Mouse (Mus musculus): Measurements from ENCODE around the gene Dll3. TPM values are rescaled to one million over a fixed set of nuclear protein-coding genes. Genes with fewer than 3 reads are reported as not detected.

Gene Dll3
- 0.44 and 2.4 TPM in 2 replicates for polyA plus RNA-seq (2012; rRNA removed)

DNA sequence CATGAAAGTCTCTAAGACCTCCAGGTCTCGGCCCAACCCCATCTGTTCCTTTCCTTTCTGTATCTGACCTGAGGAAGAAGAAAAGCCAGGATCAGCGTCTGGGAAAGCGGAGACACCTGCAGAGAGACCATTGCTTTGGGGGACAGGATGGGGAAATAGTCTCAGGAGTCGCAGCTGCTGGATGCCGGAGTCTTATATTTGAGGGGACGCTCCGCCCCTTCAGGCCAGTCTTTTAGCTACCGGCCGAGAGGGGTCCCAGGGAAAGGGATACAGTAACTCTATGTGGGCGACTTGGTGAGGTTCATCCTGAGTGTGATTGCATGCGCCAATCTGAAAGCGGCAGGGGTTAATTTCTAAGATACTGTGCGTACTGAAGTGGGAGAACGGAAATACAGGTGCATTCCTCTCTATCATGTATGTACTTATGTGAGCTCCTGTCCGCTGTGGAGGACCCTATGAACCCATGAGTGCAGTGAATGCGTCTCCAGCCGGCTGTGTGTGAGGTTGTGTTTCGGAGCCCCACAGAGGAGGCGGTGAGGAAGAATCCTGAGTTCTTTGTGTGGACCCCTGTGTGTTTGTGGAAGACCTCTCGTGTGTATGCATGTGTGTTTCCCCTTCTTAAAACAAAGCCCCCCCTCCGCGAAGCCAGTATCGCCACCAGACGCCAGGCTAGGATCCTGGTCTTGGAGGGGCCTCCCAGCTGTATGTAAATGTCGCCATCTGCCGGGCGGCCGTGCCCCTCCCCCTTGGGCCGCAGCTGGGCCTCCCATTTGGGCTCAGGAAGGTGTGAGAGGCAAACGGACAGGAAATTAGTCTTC lies at the start of gene Dll3:
Gene Dll3, minus strand, starts transcription at position 623 of the 818 bp plus-strand sequence.
- TF ChIP-seq CTCF (IDR thresholded peaks at IDR 0.05; ENCODE audit: extremely low read depth, insufficient read length, insufficient replicate concordance, low read depth, low read length) (peak; percentile 54), POLR2A (IDR thresholded peaks at IDR 0.05; ENCODE audit: low read depth, low read length) (no peak)
- WGBS: 4% methylated on average over 30 of the region's 30 CpGs
- peaks cover 17% of the 10 kb centered on the region for H3K36me3 ChIP-seq (ENCODE audit: control insufficient read depth, insufficient read depth, low read length)
- H3K27ac ChIP-seq (ENCODE audit: insufficient read depth, low read depth, low read length): no peak within 1 kb of the TSS
- H3K4me3 ChIP-seq (ENCODE audit: low read depth, low read length): peak within 1 kb of the TSS; percentile 34
- H3K4me1 ChIP-seq (ENCODE audit: control insufficient read depth, insufficient read depth, insufficient read length, low read length): no peaks in the 10 kb centered on the region
- peaks cover 31% of the 10 kb centered on the region for H3K27me3 ChIP-seq (ENCODE audit: control insufficient read depth, insufficient read depth, low read length)

DNA sequence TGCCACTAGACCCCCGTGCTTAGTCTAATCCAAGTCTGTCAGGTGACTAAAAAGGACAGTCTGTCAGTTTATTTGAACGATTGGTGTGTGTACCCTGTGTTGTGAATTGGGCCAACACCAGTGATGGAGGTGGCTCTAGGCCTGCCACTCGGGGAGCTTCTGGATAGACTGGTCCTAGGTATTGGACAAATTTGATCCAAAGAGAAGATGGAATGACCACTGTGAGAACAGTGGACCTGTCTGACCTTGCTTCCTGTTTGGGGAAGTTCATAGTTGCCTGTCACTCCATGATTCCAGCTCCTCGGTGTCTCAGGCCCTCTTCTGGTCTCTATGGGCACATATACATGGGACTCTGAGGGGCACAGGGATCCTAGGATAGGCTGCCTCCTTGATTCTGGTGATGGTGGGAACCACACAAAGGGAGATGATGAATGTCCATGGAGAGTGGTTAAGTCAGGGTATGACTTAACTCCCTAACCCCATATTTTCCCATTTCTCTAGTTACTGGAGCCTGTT lies 49.7 kb upstream of the Dll3 start:
- TF ChIP-seq POLR2A (IDR thresholded peaks at IDR 0.05; ENCODE audit: low read depth, low read length): no peak
- no peak for TF ChIP-seq CTCF (IDR thresholded peaks at IDR 0.05; ENCODE audit: extremely low read depth, insufficient read length, insufficient replicate concordance, low read depth, low read length)
- WGBS: 11% methylated on average over 4 of the region's 4 CpGs
- Histone ChIP-seq H3K27ac (ENCODE audit: insufficient read depth, low read depth, low read length) (no peak overlapping the region), H3K4me1 (ENCODE audit: control insufficient read depth, insufficient read depth, insufficient read length, low read length) (peaks cover 7% of the 10 kb centered on the region; the same call in 1 of the 2 replicates), H3K36me3 (ENCODE audit: control insufficient read depth, insufficient read depth, low read length) (peaks cover 17% of the 10 kb centered on the region), H3K4me3 (ENCODE audit: low read depth, low read length) (peak overlapping the region; percentile 8; the same call in 1 of the 2 replicates), H3K27me3 (ENCODE audit: control insufficient read depth, insufficient read depth, low read length) (no peaks in the 10 kb centered on the region)

DNA sequence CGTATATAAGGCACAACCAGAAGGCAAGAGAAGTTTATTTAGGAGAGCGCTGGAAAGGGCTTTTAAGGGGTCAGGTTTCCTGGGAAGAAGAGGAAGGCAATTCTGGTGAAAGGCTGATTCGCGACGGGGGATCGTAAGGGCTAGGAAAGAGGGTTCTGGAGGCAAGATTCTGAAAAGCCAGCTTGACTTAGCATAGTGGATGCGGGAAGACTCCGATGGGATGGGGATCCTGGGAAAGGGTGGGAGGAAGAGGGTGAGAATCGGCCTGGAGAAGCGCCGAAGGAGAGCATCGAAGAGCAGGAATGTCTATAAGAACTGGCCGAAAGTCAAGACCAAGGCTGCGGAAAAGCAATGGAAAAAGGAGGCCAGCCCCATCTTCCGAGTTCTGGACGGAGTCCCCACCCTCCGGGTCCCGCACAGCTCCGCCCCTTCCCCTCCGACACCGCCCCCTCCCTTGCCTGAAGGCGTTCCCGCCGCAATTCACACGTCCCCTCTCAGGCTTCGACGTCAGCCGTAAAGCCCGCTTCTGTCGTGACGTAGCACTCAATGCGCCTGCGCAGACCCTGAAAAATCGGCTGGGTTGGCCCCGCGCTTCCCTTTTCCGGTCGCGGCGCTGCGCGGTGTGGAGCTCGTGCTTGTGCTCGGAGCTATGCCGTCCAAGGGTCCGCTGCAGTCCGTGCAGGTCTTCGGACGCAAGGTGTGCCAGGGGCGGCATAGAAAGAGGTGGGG lies 48.3 kb upstream of the Dll3 start, which contains the start of gene Rps16:
Gene Rps16, plus strand, starts transcription at position 498 of the 729 bp plus-strand sequence.
- WGBS: 1% methylated on average over 50 of the region's 50 CpGs

DNA sequence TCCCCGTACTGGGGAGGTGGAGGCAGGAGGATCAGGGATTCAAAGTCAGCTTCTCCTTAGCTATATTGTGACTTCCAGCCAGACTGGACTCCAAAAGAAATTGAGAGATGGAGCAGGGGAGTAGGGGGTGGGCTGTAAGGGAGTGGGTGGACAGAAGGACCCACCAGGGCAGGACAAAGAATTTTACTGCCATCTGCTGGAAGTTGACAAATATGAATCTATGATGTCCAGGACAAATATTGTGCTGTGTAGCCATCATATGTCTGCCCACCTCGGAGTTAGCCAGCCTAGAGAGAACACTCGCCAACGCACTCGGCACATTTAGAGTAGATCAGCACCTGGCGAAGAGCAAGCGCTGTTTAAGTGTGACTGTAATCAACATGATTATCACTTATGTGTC lies 46.6 kb upstream of the Dll3 start:
- H3K4me1 ChIP-seq (ENCODE audit: control insufficient read depth, insufficient read depth, insufficient read length, low read length): peaks cover 3% of the 10 kb centered on the region; the same call in 1 of the 2 replicates

More for the DNA sequence above, 48.3 kb upstream of the Dll3 start, which contains the start of gene Rps16:
- H3K4me3 ChIP-seq (ENCODE audit: low read depth, low read length): peak within 1 kb of the TSS; percentile 96
- peaks cover 7% of the 10 kb centered on the region; the same call in 1 of the 2 replicates for H3K4me1 ChIP-seq (ENCODE audit: control insufficient read depth, insufficient read depth, insufficient read length, low read length)
- H3K27me3 ChIP-seq (ENCODE audit: control insufficient read depth, insufficient read depth, low read length): no peaks in the 10 kb centered on the region
- TF ChIP-seq CTCF (IDR thresholded peaks at IDR 0.05; ENCODE audit: extremely low read depth, insufficient read length, insufficient replicate concordance, low read depth, low read length) (no peak), POLR2A (IDR thresholded peaks at IDR 0.05; ENCODE audit: low read depth, low read length) (no peak; the same call in 1 of the 2 replicates)
- peaks cover 17% of the 10 kb centered on the region for H3K36me3 ChIP-seq (ENCODE audit: control insufficient read depth, insufficient read depth, low read length)
- peak within 1 kb of the TSS; percentile 83 for H3K27ac ChIP-seq (ENCODE audit: insufficient read depth, low read depth, low read length)

DNA sequence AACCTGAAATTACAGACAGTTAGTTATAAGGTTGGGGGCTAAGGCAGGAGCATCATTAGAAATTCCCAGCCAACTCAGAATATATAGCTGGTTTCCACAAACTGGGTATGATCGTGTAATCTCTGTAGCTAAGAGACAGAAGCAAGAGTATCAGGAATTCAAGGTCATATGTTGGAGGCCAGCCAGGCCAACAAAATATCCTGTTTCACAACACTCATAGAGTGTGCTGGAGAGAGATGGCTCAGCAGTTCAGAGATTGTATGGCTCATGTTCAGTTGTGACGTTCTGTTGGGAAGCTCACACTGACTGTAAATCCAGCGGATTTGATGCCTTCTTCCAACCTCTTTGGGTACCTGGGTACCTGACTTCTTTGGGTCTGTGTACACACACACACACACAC lies 45.7 kb upstream of the Dll3 start:
- Histone ChIP-seq H3K27ac (ENCODE audit: insufficient read depth, low read depth, low read length) (no peak overlapping the region), H3K4me1 (ENCODE audit: control insufficient read depth, insufficient read depth, insufficient read length, low read length) (peaks cover 3% of the 10 kb centered on the region; the same call in 1 of the 2 replicates), H3K36me3 (ENCODE audit: control insufficient read depth, insufficient read depth, low read length) (peaks cover 7% of the 10 kb centered on the region), H3K27me3 (ENCODE audit: control insufficient read depth, insufficient read depth, low read length) (no peaks in the 10 kb centered on the region), H3K4me3 (ENCODE audit: low read depth, low read length) (no peak overlapping the region)
- TF ChIP-seq CTCF (IDR thresholded peaks at IDR 0.05; ENCODE audit: extremely low read depth, insufficient read length, insufficient replicate concordance, low read depth, low read length): no peak
- TF ChIP-seq POLR2A (IDR thresholded peaks at IDR 0.05; ENCODE audit: low read depth, low read length): no peak
- WGBS: 38% methylated on average over 3 of the region's 3 CpGs

More for the DNA sequence above, 46.6 kb upstream of the Dll3 start:
- Histone ChIP-seq H3K27me3 (ENCODE audit: control insufficient read depth, insufficient read depth, low read length) (no peaks in the 10 kb centered on the region), H3K36me3 (ENCODE audit: control insufficient read depth, insufficient read depth, low read length) (peaks cover 14% of the 10 kb centered on the region), H3K4me3 (ENCODE audit: low read depth, low read length) (no peak overlapping the region), H3K27ac (ENCODE audit: insufficient read depth, low read depth, low read length) (no peak overlapping the region)
- WGBS: 80% methylated on average over 7 of the region's 7 CpGs
- TF ChIP-seq CTCF (IDR thresholded peaks at IDR 0.05; ENCODE audit: extremely low read depth, insufficient read length, insufficient replicate concordance, low read depth, low read length) (no peak), POLR2A (IDR thresholded peaks at IDR 0.05; ENCODE audit: low read depth, low read length) (no peak)

DNA sequence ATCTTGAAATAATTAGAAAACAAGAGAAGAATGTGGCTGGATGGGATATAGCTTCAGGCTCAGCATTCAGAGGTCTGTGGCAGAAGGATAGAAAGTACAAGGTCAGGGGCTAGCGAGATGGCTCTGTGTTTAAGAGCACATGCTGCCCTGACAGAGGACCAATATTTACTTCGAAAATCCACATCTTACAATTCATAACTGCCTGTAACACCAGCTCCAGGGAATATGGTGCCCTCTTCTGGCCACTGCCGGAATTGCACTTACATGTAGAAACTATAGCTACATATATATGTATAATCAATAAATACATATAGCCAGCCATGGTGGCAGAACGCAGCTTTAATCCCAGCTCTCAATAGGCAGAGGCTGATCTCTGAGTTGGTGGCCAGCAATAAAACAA lies 42.6 kb upstream of the Dll3 start:
- no peak overlapping the region for H3K4me3 ChIP-seq (ENCODE audit: low read depth, low read length)
- peaks cover 9% of the 10 kb centered on the region for H3K4me1 ChIP-seq (ENCODE audit: control insufficient read depth, insufficient read depth, insufficient read length, low read length)
- no peak for TF ChIP-seq POLR2A (IDR thresholded peaks at IDR 0.05; ENCODE audit: low read depth, low read length)
- TF ChIP-seq CTCF (IDR thresholded peaks at IDR 0.05; ENCODE audit: extremely low read depth, insufficient read length, insufficient replicate concordance, low read depth, low read length): peak; percentile 38; the same call in 1 of the 2 replicates
- H3K36me3 ChIP-seq (ENCODE audit: control insufficient read depth, insufficient read depth, low read length): no peaks in the 10 kb centered on the region
- 0% methylated on average over 4 of the region's 4 CpGs for WGBS
- H3K27ac ChIP-seq (ENCODE audit: insufficient read depth, low read depth, low read length): no peak overlapping the region
- H3K27me3 ChIP-seq (ENCODE audit: control insufficient read depth, insufficient read depth, low read length): no peaks in the 10 kb centered on the region
